Mouse (Mus musculus) embryo, embryonic 10 days (tissue): ENCODE results near the gene Myo1c.

Source experiments
- DNase-seq: peaks from one replicate; pipeline ENCODE4 v3.0.0-alpha.2; 2015; ENCODE audit warnings: low spot score

Gene Myo1c

DNA sequence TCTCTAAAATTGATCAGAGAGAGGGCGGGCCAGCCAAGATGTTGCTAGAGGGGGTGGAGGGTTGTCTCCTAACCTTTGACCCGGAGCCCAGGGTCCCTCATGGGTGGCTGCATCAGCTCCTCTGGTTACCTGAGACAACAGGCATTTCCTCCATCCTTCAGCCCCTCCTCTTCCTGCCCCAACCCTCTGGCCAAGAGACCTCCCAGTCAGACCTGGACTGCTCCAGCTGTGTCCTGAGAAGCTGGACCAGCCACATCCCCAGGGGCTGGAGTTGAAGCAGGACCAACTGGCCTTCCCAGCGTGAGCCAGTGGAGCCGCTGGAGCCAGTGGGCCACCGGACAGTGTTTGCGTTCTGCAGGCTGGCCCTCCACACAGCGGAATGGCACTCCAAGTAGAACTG is at the start of gene Myo1c:
Myo1c (plus strand) TSS at position 194 of the 400 bp plus-strand sequence.
- peak; percentile 21 for DNase-seq

- no peak for DNase-seq
Measured at GRCm38 (mm10) chr11:75604826-75605225, 45.5 kb upstream of the Myo1c start.

- DNase-seq: no peak
Measured at GRCm38 (mm10) chr11:75605318-75605717, 45.0 kb upstream of the Myo1c start.

- DNase-seq: no peak
Measured at GRCm38 (mm10) chr11:75608776-75609175, 41.5 kb upstream of the Myo1c start.

DNA sequence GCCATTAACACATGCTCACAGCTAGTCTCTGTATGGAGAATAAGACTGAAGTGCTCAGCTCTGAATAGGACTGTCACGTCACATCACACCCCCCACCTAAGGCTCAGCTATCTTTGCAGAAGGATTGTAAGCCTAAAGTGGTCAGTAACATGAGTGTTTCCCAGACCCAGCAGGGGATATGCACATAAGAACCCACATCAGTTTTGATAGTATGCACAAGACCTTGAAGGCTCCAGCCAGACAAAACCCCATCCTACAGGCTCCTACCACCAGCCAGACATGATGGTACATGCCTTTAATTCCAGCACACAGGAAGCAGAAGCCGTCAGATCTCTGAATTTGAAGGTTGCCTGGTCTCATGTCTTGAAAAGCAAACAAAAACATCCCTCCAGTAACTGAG is 40.3 kb upstream of the Myo1c start:
- DNase-seq: no peak

GRCm38 (mm10) chr11:75614769-75615168 is 35.5 kb upstream of the Myo1c start:
- DNase-seq: no peak

DNA sequence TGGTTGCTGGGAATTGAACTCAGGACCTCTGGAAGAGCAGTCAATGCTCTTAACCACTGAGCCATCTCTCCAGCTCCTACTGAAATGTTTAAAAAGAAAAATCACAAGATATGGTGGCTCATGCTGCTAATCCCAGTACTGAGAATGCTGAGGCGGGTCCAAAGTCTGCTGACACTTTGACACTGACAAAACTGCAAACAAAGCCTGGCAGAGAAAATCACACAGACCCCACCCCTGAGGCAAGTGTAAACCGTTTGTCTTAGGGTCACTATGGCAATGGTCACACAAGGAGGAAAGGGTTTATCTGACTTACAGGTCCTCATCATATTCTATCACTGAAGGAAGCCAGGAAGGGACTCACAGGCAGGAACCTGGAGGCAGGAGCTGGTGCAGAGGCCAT is 34.7 kb upstream of the Myo1c start:
- DNase-seq: no peak

- DNase-seq: no peak
Measured at GRCm38 (mm10) chr11:75619133-75619532, 31.2 kb upstream of the Myo1c start.

GRCm38 (mm10) chr11:75620136-75620780 is 30.0 kb upstream of the Myo1c start:
- DNase-seq: no peak

- no peak for DNase-seq
Measured at GRCm38 (mm10) chr11:75621426-75621825, 28.9 kb upstream of the Myo1c start.

- no peak for DNase-seq
Measured at GRCm38 (mm10) chr11:75622588-75623329, 27.5 kb upstream of the Myo1c start.

DNA sequence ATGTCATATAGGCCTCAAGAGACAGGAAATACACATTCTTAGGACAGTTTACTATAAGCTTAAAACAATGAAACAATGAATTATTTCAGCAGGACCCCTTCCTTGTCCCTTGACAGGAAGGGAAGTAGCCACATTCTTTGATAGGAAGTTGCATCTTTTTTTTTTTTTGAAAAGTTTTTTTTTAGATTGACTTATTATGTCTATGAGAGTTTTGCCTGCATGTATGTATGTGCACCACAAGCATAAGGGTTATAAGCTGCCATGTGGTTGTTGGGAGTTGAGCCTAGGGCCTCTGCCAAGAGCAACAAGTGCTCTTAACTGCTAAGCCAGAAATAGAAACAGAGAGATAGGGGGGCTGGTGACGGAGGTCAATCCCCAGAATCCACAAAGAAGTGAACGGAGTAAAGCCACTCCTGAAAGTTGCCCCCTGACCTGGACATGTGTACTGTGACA is 26.2 kb upstream of the Myo1c start:
- no peak for DNase-seq

DNA sequence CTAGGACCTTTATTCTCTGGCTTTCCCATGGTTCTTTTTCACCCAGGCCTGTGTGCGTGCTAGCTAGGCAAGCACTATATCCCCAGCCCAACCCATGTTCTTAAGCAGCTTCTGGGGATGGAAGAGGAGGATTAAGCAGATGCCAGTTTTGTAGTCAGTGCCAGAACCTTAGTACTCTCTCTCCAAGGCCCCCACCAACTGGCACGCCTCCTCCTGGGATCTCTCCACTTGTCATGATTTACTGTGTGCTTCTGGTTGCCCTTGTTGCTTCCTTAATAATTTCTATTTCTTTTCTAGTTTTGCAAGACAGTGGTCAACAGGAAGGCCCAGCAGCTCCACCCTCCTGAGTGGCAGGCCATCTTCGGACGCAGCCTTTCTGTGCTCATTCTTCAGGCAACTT is 24.5 kb upstream of the Myo1c start:
- DNase-seq: no peak

DNA sequence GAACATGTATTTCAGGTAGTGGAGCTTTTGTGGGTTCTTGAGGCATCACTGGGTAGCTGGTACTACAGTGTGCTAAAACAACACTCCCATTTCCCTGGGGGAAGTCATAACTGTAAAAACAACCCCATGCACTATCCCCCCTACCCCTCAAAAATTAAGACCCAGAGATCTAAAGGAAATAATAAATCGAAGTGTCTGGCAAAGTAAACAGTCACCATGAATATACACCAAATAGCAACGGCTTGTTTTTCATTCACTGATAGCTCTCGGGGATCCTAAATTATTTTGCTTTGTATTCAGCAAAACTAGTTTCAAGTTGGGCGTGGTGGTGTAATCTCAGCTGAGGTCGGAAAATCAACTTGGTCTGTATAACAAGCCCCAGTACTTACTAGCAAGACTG is 20.2 kb upstream of the Myo1c start:
- DNase-seq: no peak

DNA sequence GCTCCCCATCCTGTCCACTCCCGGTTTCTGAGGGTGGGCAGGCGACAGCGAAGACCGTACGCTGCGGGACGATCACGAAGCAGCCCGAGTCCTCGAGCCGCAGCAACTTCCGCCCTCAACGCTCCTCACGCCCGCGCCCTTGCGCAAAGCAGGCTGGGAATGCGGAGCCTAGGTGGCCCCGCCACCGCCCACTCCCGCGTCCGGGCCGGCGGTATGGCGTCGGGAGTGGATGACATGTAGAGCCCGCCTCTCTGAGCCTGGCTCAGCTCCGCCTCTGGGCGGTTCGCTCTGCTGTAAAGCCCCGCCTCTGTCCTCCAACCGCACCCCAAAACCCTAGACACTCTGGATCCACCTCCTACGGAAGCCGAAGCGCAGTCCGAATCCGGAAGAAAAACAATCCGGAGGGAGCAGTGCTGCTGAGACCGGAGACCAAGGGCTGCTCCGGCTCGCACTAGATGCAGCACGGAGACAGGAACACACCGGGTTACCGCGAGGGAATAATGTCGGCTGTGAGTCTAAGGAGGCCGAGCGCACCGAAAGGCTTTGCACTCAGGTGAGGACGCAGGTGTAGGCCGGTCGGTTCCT is 19.6 kb upstream of the Myo1c start, which contains the start of gene Inpp5k:
Inpp5k (plus strand) TSS at position 344 of the 585 bp plus-strand sequence.
- DNase-seq: peak; percentile 96

- DNase-seq: no peak
Measured at GRCm38 (mm10) chr11:75631561-75632225, 18.6 kb upstream of the Myo1c start.

DNA sequence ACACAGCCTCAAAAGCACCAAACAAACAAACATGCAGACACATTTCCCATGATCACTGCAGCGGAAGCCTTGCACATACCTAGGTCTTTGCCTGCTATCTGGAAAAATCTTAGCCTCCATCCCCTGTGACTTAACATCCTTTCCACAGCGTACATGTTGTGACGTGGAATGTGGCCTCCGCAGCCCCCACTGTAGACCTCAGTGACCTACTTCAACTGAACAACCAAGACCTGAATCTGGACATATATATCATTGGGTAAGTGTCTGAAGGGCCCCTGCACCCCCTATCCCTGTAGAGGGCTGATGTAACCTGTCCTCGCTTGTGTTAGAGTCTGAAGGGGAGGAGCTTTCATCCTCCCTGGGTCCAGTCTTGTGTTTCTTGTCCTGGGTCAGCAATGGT is 17.4 kb upstream of the Myo1c start:
- DNase-seq: no peak

GRCm38 (mm10) chr11:75634801-75635200 is 15.5 kb upstream of the Myo1c start:
- DNase-seq: no peak

- DNase-seq: no peak
Measured at GRCm38 (mm10) chr11:75635315-75635714, 15.0 kb upstream of the Myo1c start.

DNA sequence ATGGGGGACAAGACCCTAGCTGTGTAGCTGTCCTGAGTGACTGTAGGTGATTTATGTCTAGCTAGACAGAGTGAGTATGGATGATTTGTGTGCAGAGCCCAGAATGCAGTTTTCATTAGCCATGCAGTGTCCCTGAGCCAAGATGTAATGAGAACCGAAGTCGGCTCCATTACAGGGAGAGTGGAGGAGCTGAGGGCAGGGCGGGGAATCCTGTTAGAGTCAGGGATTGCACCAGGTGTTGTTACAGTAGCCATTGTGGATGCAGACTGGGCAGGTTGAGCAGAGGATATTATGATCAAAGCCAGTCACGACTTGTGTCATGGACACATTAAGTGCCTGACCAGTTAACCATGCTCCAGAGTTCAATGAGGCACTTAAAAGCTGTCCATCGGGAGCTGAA is 7.0 kb upstream of the Myo1c start:
- no peak for DNase-seq

- no peak for DNase-seq
Measured at GRCm38 (mm10) chr11:75644684-75645083, 5.6 kb upstream of the Myo1c start.

- no peak for DNase-seq
Measured at GRCm38 (mm10) chr11:75647681-75648211, 2.6 kb upstream of the Myo1c start.
